Mouse (Mus musculus) adrenal gland, postnatal 14 days (tissue): Measurements from ENCODE around the gene Pbx1. TPM values are rescaled to one million over a fixed set of nuclear protein-coding genes. Genes with fewer than 3 reads are reported as not detected.
"Not testable (repeated sequence)": the region's sequence is repeated elsewhere in the genome, so short reads cannot be mapped to it uniquely, and the experiment has no call there.

Source experiments
- DNase-seq: peaks from one replicate; pipeline ENCODE4 v3.0.0; 2021; ENCODE audit warnings: mixed read lengths
- long read RNA-seq, 2 experiments: library from polyadenylated mRNA; stranded (forward); transcript quantifications; one replicate each; pipeline ENCODE4 v2.0.0; 2021
- total RNA-seq: library from RNA; stranded (reverse); gene quantifications from 2 replicates; pipeline ENCODE4 v1.2.3, GENCODE M21; 2021

Pbx1 gene
- 163 and 168 TPM in 2 replicates for total RNA-seq
- long read RNA-seq, experiment 1, partial matches to known transcripts = 7 of 26 reads
- long read RNA-seq, experiment 1, other reads (novel, unspliced or antisense) = 19 of 26 reads
- long read RNA-seq, experiment 2, partial matches to known transcripts = 5 of 22 reads
- long read RNA-seq, experiment 2, other reads (novel, unspliced or antisense) = 17 of 22 reads

DNA sequence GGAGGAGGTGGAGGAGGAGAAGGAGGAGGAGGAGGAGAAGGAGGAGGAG, at the start of gene Pbx1:
Gene Pbx1, minus strand, starts transcription at position 39 of the 49 bp plus-strand sequence.
- DNase-seq = not testable (repeated sequence)

GRCm38 (mm10) chr1:168479626-168480025, 47.6 kb upstream of the Pbx1 start:
- no peak for DNase-seq

- DNase-seq = no peak
Measured at GRCm38 (mm10) chr1:168478829-168479228, 46.8 kb upstream of the Pbx1 start.

- DNase-seq = no peak
Measured at GRCm38 (mm10) chr1:168476917-168477316, 44.8 kb upstream of the Pbx1 start.

DNA sequence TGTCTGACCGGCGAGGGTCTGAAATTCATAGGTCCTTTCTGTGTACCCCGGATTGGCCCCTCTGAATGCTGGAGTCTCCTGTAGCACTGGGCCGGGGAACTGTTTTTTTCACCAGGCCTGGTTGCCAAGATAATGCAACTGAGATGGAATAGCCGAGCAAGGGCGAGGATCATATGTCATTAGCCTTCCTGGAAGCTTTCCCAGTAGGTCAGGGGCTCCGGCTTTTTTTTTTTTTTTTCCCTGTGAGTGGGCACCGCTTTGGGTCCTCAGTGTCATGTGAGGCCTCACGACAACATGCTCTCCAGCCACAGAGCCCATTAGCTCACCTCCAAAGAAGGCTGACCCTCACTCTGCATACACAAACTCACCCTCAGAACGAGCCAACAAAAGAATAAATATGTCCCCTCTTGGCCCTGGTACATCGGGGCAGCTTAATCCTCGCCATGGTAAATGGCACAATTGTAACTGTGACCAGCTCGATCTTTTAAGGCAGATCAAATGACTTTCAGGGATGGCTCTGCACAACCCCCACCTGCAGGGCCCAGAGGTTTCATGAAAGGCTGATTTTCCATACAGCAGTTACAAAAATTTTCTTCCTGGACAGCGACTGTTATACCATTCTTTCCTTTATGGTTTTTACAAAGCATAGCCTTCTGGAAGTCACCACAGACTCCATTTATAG, 44.3 kb upstream of the Pbx1 start:
- peak; percentile 59 for DNase-seq

DNA sequence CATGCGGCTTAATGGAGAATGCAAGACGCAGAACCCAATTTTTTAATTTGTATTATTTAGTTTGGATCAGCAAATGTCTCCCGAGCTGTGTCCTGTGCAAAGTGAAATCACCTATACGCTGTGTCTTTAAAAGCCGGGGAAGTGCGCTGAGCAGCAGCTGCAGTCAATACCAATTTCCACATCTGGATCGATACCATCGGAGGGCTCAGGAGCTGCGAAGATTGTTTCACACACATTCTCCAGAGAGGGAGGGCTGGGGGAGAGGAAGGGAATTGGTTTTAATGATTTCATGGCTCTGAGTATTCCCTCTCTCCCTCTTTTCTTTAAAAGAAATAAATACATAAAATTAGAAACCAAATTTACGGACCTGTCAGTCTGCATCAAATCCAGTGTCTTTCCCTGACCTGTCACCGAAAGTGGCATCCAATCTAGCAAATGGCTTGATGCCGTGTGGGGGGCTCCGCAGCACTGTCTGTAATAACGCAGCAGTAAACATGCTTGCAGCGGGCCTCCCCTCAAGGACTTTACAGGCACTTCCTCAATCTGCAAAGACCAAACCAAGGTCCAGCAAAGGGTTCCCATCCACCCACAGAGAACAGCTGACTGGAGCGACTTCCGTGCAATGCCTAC, 43.6 kb upstream of the Pbx1 start:
- DNase-seq = no peak

GRCm38 (mm10) chr1:168473255-168474069, 41.4 kb upstream of the Pbx1 start:
- peak; percentile 61 for DNase-seq

DNA sequence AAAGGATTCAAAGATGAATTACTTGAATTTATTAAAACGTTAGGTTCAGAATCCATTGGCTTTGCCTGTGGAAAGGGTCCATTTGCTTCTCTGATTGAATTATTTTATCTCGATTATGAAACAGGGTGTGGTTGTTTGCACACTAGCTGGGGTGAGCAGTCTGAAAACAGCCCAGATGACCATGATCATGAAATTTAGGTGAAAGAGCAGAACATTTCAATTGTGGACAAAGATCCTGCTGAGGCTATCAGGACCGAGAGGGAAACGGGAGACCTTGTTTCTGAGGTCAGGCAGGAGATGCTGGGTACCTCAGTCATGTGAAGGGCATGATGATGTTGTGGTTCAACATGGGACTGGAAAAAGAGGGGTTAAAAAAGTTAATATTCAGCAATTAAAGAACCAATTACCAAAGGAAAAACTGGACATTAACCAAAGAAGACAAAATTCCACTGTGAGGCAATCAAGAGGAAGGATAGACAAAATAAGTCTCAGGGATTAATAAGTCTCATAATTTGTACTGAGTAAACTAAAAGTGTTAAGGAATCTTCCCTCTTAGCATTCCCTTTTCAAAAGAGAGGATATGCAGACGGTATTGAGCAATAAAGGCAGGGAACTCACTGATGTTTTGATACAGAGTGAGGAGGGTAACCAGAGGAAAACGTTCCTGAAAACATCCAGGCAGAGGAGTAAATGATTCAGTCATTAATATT, 40.6 kb upstream of the Pbx1 start:
- no peak for DNase-seq

- DNase-seq = no peak
Measured at GRCm38 (mm10) chr1:168459426-168459825, 27.4 kb upstream of the Pbx1 start.

- peak; percentile 34 for DNase-seq
Measured at GRCm38 (mm10) chr1:168457191-168457747, 25.2 kb upstream of the Pbx1 start.

DNA sequence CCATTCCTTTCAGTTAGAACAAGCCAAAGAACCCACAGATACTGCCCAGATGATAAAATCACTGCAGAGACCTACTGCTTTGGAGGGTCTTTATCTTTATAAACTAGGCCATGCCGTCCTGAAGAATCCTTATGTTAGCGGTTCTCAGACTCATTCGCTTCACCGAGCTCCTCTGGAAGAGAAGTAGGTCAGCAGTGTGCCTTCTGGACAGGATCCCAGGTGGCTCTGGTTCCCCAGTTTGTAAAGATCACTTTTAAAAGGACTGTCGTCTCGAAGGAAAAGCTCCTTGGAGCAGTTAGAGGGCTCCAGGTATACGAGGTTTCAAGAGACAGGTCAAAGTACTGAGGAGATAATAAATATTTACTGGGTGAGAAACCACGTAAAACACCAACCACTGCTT, 23.1 kb upstream of the Pbx1 start:
- DNase-seq = no peak

DNA sequence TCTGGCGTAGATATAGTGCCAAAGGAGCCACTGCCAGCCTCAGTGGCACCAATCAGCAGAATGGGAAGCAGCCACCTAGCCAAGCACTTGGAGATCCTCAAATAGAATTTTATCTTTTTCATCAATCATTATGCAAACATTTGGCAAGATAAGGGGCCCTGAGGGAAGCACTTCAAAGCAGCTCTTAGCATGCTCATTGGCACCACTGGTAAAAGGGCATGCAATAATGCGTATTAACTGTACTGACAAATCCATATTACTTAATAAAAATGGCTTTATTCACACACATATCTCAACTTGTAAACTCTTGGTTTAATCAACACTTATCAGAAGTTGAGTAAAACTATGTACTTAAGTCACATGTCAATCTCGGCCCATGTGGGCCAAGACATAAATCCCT, 1.6 kb upstream of the Pbx1 start:
- no peak for DNase-seq

GRCm38 (mm10) chr1:168432281-168432725, 233 bp upstream of the Pbx1 start:
- DNase-seq = peak; percentile 98

DNA sequence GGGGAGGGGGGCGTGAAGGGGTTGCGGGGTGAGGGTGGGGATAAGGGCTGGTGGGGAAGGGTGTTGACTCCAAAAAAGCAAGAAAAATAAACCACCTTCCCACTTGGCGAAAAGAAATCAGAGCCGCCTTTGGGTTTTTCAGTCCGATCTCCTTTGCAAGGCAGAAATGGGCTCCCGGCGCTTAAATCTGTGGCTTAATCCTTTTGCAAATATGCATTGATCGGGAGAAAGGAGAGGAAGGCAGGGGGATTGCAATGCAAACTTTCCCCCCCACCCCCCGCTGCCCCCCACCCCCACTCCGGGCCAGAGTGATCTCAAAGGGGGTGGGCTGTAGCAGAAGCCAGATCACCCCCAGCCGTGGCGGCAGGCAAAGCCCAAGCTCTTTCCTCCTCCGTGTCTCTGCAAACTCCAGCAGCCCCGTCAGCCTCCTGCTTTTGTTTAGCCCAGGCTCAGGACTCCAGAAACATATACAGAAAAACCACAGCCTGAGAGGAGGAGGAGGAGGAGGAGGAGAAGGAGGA, 299 bp downstream of the Pbx1 start:
- no peak for DNase-seq

GRCm38 (mm10) chr1:168430868-168431710, 981 bp downstream of the Pbx1 start:
- peak; percentile 71 for DNase-seq

GRCm38 (mm10) chr1:168429856-168430644, 2.0 kb downstream of the Pbx1 start:
- no peak for DNase-seq

- peak; percentile 2 for DNase-seq
Measured at GRCm38 (mm10) chr1:168429406-168429805, 2.7 kb downstream of the Pbx1 start.

- DNase-seq = peak; percentile 4
Measured at GRCm38 (mm10) chr1:168428255-168428654, 3.8 kb downstream of the Pbx1 start.

DNA sequence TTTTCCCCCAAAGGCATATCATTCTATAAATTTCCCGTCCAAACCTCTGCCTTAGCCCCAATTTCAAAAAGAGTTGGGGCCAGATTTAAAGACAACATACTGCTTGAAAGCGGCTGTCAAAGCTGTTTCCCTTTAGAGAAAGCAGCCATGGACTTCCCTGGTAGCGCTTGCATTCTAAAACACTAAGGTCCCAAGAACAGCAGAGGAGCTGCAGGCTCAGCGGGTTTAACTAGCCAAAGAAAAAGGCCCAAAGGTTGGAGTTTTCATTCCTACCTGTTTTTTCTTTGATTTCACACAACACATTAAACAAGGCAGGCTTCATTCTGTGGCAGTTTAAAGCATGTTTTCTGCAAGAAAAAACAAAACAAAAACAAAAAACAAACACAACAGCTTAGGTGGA, 4.5 kb downstream of the Pbx1 start:
- peak; percentile 38 for DNase-seq

GRCm38 (mm10) chr1:168426900-168427299, 5.2 kb downstream of the Pbx1 start:
- DNase-seq = no peak
